Mouse (Mus musculus) CD4-positive naive resting alpha-beta T cell, adult 76 days (primary cell): ENCODE measurements around the gene Gm3043. TPM values are rescaled to one million over a fixed set of nuclear protein-coding genes. Genes with fewer than 3 reads are reported as not detected.

Experiments
- total RNA-seq: library from RNA; stranded (reverse); gene quantifications from one replicate; pipeline ENCODE4 v1.2.4, GENCODE M21; 2023

Gene Gm3043
- not detected for total RNA-seq

GRCm38 (mm10) chr14:3688483-3688882, at the start of gene Gm3043:
Gene Gm3043 (plus strand): TSS chr14:3688783.

GRCm38 (mm10) chr14:3651730-3652129, 36.9 kb upstream of the Gm3043 start, which contains the start of gene Gm3020:
Gene Gm3020 (plus strand): TSS chr14:3652030.

Other genes with a start within 250 kb of the Gm3043 start
- not detected for gene Gm10408, start 239.4 kb upstream of the Gm3043 start, total RNA-seq
- not detected for gene Gm3012, start 54.3 kb upstream of the Gm3043 start, total RNA-seq
- gene Gm3020, start 36.8 kb upstream of the Gm3043 start, total RNA-seq: not detected
- not detected for gene Gm3002, start 121.3 kb downstream of the Gm3043 start, total RNA-seq
- not detected for gene Gm3033, start 157.5 kb downstream of the Gm3043 start, total RNA-seq
- gene Gm2916, start 195.4 kb downstream of the Gm3043 start, total RNA-seq: not detected
- gene Gm3029, start 243.0 kb downstream of the Gm3043 start, total RNA-seq: not detected